Mouse (Mus musculus) lung, postnatal 0 days (tissue): ENCODE data around the gene Abi3. TPM values are rescaled to one million over a fixed set of nuclear protein-coding genes. Genes with fewer than 3 reads are reported as not detected.
"Not testable (repeated sequence)": the region's sequence is repeated elsewhere in the genome, so short reads cannot be mapped to it uniquely, and the experiment has no call there.

ENCODE experiments used
- ATAC-seq: fragments of 200-750 bp; cut with Nextera tagmentation; 2 replicates; pipeline ENCODE4 v1.8.0; 2017; ENCODE audit warnings: moderate library complexity
- DNase-seq: peaks from one replicate; pipeline ENCODE4 v3.0.0-alpha.2; 2016; ENCODE audit warnings: low spot score
- H3K27ac ChIP-seq: fragments of 300-500 bp; sonication (generic); 2 replicates; pipeline ENCODE4 v1.5.1; 2014; ENCODE audit warnings: antibody characterized with exemption, mild to moderate bottlenecking, low read length, mixed read lengths
- H3K27me3 ChIP-seq: fragments of 300-500 bp; sonication (generic); replicated peaks from 2 replicates; pipeline ENCODE4 v1.6.1; 2014; ENCODE audit warnings: low read length, mixed read lengths; ENCODE audit not compliant: insufficient read depth
- H3K36me3 ChIP-seq: fragments of 300-500 bp; sonication (generic); 2 replicates; pipeline ENCODE4 v1.6.1; 2014; ENCODE audit warnings: low read length, mixed read lengths; ENCODE audit not compliant: insufficient read depth
- H3K4me1 ChIP-seq: fragments of 300-500 bp; sonication (generic); 2 replicates; pipeline ENCODE4 v1.6.1; 2014; ENCODE audit warnings: antibody characterized with exemption, low read depth, low read length, mixed read lengths; ENCODE audit not compliant: insufficient read depth
- H3K4me2 ChIP-seq: fragments of 300-500 bp; sonication (generic); replicated peaks from 2 replicates; pipeline ENCODE4 v1.6.1; 2014; ENCODE audit warnings: low read depth, mild to moderate bottlenecking, low read length, moderate library complexity, mixed read lengths
- H3K4me3 ChIP-seq: fragments of 300-500 bp; sonication (generic); 2 replicates; pipeline ENCODE4 v1.5.1; 2014; ENCODE audit warnings: low read depth, low read length
- H3K9ac ChIP-seq: fragments of 300-500 bp; sonication (generic); replicated peaks from 2 replicates; pipeline ENCODE4 v1.6.1; 2014; ENCODE audit warnings: low read depth, mild to moderate bottlenecking
- H3K9me3 ChIP-seq: fragments of 300-500 bp; sonication (generic); 2 replicates; pipeline ENCODE4 v1.6.1; 2016; ENCODE audit warnings: low read length, mixed read lengths
- CTCF ChIP-seq: IDR thresholded peaks from 2 replicates; pipeline ENCODE4 v1.5.1; 2016; ENCODE audit warnings: antibody characterized with exemption, mild to moderate bottlenecking
- EP300 ChIP-seq: IDR thresholded peaks from 2 replicates; pipeline ENCODE4 v1.6.1; 2016; ENCODE audit warnings: antibody characterized with exemption, mild to moderate bottlenecking, control low read depth
- WGBS: fragments of 180-500 bp; shearing (Covaris S2); extraction: QIAGEN DNeasy Blood & Tissue Kit; methylation state at CpG from one replicate; pipeline ENCODE4 v1.1.7; 2014; 5-methylcytosine and 5-hydroxymethylcytosine counted together
- polyA plus RNA-seq: library from polyadenylated mRNA; unstranded; fragments of >200 nt; fragmentation: Nextera tagmentation; extraction: Ambion mirVana; gene quantifications from 2 replicates; pipeline ENCODE4 v1.2.1, GENCODE M21; 2015

Gene Abi3
- polyA plus RNA-seq: 29.4 and 33.3 TPM in 2 replicates

GRCm38 (mm10) chr11:95842074-95842681 lies at the start of gene Abi3:
Abi3 (minus strand) TSS chr11:95842476.
- Histone ChIP-seq H3K27ac (peak within 1 kb of the TSS; percentile 78), H3K9me3 (no peaks in the 10 kb centered on the region), H3K4me2 (peak within 1 kb of the TSS; percentile 46), H3K9ac (0 out of 2 replicates have a peak within 1 kb of the TSS, but pooled peaks have one; percentile 20), H3K4me3 (peak within 1 kb of the TSS; percentile 36), H3K36me3 (no peaks in the 10 kb centered on the region), H3K27me3 (no peaks in the 10 kb centered on the region), H3K4me1 (peaks cover 2% of the 10 kb centered on the region; the same call in 1 of the 2 replicates)
- WGBS: 19% methylated on average over 11 of the region's 11 CpGs
- peak; percentile 90 for ATAC-seq
- peak; percentile 84 for DNase-seq
- TF ChIP-seq EP300 (peak; percentile 68), CTCF (no peak)

- no peak; the same call in 1 of the 2 replicates for TF ChIP-seq CTCF
- TF ChIP-seq EP300: no peak
- H3K4me1 ChIP-seq: no peaks in the 10 kb centered on the region
- 62% methylated on average over 2 of the region's 2 CpGs for WGBS
- H3K4me2 ChIP-seq: no peak overlapping the region
- no peak for DNase-seq
- H3K9ac ChIP-seq: no peak overlapping the region
- no peaks in the 10 kb centered on the region for H3K36me3 ChIP-seq
- no peak for ATAC-seq
- no peak overlapping the region for H3K4me3 ChIP-seq
- no peak overlapping the region for H3K27ac ChIP-seq
- no peaks in the 10 kb centered on the region for H3K9me3 ChIP-seq
- H3K27me3 ChIP-seq: no peaks in the 10 kb centered on the region
Observed at GRCm38 (mm10) chr11:95890462-95891051, 48.3 kb upstream of the Abi3 start.

GRCm38 (mm10) chr11:95879861-95880260 lies 37.6 kb upstream of the Abi3 start:
- not testable (repeated sequence) for H3K4me2 ChIP-seq, H3K4me1 ChIP-seq, H3K27me3 ChIP-seq, H3K27ac ChIP-seq, H3K4me3 ChIP-seq, DNase-seq, ATAC-seq, H3K36me3 ChIP-seq, H3K9me3 ChIP-seq, H3K9ac ChIP-seq
- WGBS: 62% methylated on average over 2 of the region's 2 CpGs

- Histone ChIP-seq H3K9ac (no peak overlapping the region), H3K36me3 (no peaks in the 10 kb centered on the region), H3K27ac (no peak overlapping the region), H3K4me1 (no peaks in the 10 kb centered on the region), H3K27me3 (no peaks in the 10 kb centered on the region), H3K9me3 (no peaks in the 10 kb centered on the region), H3K4me3 (no peak overlapping the region), H3K4me2 (no peak overlapping the region)
- TF ChIP-seq CTCF: peak; percentile 94
- no peak for TF ChIP-seq EP300
- DNase-seq (peak; percentile 69), ATAC-seq (no peak)
- 16% methylated on average over 7 of the region's 7 CpGs for WGBS
Observed at GRCm38 (mm10) chr11:95876296-95876695, 34.0 kb upstream of the Abi3 start.

- Histone ChIP-seq H3K27me3 (no peaks in the 10 kb centered on the region), H3K4me2 (no peak overlapping the region), H3K4me3 (no peak overlapping the region), H3K27ac (no peak overlapping the region), H3K9me3 (no peaks in the 10 kb centered on the region), H3K36me3 (no peaks in the 10 kb centered on the region), H3K9ac (no peak overlapping the region), H3K4me1 (no peaks in the 10 kb centered on the region)
- ATAC-seq (no peak), DNase-seq (no peak)
- 28% methylated on average over 9 of the region's 9 CpGs for WGBS
- TF ChIP-seq EP300 (no peak), CTCF (no peak)
Observed at GRCm38 (mm10) chr11:95875804-95876203, 33.5 kb upstream of the Abi3 start.

- DNase-seq (peak; percentile 18), ATAC-seq (no peak)
- TF ChIP-seq CTCF (no peak), EP300 (no peak)
- H3K36me3 ChIP-seq: no peaks in the 10 kb centered on the region
- WGBS: 46% methylated on average over 6 of the region's 6 CpGs
- no peaks in the 10 kb centered on the region for H3K27me3 ChIP-seq
- no peaks in the 10 kb centered on the region for H3K9me3 ChIP-seq
- H3K4me1 ChIP-seq: no peaks in the 10 kb centered on the region
- H3K4me2 ChIP-seq: no peak overlapping the region
- no peak overlapping the region for H3K9ac ChIP-seq
- no peak overlapping the region for H3K4me3 ChIP-seq
- no peak overlapping the region for H3K27ac ChIP-seq
Observed at GRCm38 (mm10) chr11:95869918-95870470, 27.7 kb upstream of the Abi3 start.
